Mouse (Mus musculus) right cerebral cortex, postnatal 36 days (tissue): ENCODE measurements around the gene Ppef1.
"Not testable (repeated sequence)": the region's sequence is repeated elsewhere in the genome, so short reads cannot be mapped to it uniquely, and the experiment has no call there.

ENCODE experiments used
- DNase-seq, 2 experiments: peaks; one replicate each; pipeline ENCODE4 v3.0.0; 2022; ENCODE audit warnings: low spot score in 2 of 2, mixed read lengths in 1 of 2

The Ppef1 gene

GRCm38 (mm10) chrX:160735650-160736049 lies at the start of gene Ppef1:
TSS of gene Ppef1 (minus strand) at chrX:160735765.
- no peak for DNase-seq

DNA sequence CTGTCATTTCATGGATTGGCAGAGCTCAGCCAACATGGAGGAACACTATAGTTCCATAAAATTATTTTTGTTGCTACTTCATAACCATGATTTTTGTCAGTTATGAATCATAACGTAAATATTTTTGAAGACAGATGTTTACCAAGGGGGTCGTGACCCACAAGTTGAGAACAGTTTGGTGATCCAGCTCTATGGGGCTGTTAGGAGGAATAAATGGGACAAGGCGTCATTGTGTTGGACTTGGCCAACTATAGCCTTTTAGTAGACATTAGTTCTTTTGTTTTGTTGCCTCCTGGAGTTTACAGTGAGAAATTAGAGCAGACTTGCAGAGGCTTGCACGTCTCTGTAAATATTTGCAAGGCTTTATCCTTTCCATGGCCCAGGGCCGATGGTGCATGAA lies 46.7 kb upstream of the Ppef1 start:
- no peak for DNase-seq

DNA sequence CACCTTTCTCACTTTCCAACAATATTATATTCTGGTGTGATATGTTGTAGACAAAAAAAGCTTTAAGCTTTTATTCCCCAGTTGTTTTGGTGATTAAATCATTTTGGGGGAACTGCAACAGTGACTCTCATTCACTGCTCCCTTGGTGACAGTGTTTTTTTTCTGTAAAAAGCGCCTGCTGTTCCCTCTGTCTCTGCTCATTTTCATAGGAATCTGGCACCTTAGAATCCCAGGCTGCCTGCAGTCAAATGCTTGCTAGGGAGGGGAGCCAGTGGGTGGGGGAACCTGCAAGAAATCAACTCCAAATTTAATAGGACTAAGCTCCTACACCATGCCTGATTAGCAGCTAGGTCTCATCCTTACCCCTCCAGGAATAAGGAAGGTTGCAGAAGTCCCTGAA lies 37.5 kb upstream of the Ppef1 start:
- peak; percentile 21 to 38 for DNase-seq

- DNase-seq: not testable (repeated sequence)
Observed at GRCm38 (mm10) chrX:160769622-160770021, 34.1 kb upstream of the Ppef1 start.

DNA sequence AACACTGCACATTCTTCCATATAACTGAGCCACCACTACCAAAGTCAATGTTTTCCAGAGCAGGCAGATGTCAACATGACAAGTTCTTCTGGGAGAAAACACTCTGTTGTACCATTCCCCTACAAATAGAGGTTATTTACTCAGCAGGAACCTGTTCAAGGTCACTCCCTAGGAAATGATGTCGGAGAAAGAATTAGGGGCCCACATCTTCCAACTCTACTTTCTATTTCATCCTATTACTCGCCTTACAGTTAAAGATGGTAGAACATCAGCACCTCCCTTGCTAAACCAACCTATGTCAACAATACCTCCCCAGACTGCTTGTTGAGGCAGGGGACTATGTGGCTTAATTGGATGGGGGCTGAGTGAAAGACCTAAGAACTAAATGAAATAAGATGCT lies 32.1 kb upstream of the Ppef1 start, which contains the start of gene Rs1:
Gene Rs1 (plus strand): TSS at position 301 of the 400 bp plus-strand sequence.
- DNase-seq: no peak

DNA sequence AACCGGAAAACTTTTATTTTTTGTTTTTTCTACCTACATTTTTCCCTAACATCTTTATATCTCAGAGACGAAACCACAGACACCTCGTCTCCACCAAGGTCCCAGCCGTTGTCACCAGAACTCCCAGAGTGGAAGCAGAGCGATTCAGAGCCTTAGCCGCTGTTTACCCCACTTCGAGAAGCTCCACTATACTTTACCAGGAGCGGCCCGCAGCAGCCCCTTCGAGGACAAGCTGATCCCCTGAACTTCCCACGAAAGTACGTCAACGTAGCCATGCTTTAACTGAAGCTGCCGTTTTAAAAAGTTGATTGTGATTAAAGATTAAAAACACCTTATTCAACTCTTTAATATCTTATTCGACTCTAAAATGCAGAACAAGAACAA lies 30.7 kb upstream of the Ppef1 start:
- peak in 1 of 2 experiments; percentile 25 for DNase-seq

DNA sequence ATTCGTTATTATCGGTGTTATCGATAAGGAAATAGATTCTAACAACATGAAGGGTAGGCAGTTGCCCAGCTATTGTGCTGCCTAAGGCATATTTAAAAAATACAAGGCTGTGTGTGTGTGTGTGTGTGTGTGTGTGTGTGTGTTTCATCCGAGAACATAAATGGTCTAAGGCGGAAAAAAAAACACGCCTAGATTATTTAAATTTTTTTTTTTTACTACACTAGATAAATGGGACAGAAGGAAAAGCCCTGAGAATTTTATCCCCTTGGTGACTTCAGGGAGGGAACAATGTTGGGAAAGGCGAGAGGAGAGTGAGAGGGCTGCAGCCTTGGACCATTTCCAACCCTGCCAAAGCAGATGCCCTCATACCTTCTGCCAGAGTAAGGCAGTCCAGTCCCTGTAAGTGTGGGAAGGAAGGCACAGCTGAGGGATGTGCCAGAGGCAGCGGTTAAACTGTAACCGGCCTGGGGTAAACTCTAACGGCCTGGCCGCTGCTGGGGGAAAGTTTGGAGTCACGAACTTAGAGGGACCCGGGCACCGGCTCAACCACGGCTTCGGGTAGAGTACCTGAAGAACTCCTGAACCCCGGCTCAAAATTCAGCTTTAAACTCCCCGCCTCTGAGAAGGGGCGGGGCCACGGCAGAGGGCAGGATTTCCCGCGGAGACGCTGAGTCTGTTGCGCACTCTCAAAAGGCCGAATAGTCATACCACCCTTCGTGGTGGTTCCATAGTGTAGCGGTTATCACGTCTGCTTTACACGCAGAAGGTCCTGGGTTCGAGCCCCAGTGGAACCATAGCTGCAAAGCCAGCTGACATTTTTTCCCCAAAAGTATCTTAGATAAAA lies 30.0 kb upstream of the Ppef1 start:
- peak; percentile 80 to 81 for DNase-seq

- DNase-seq: no peak
Observed at GRCm38 (mm10) chrX:160750808-160751207, 15.2 kb upstream of the Ppef1 start.

- no peak for DNase-seq
Observed at GRCm38 (mm10) chrX:160748653-160749052, 13.1 kb upstream of the Ppef1 start.

- DNase-seq: no peak
Observed at GRCm38 (mm10) chrX:160745399-160745798, 9.8 kb upstream of the Ppef1 start.

- no peak for DNase-seq
Observed at GRCm38 (mm10) chrX:160699171-160699570, 36.4 kb downstream of the Ppef1 start.

DNA sequence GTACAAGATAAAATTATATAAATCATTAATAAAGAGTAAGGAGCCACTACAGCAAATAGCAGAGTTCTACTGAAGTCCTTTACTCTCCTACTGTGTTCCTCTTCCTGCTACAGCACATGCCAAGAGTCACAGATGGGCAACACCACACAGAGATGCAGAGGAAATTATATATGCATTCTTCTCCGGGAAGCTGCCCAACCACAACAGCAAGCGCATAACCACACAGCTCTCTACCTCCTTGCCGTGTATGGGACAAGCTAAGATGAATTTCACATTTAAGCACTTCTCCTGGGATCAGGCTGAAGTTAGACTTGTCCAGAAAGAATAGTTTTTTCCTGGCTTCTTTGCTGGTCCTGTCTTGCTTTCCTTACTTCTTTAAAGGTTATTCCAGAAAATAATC lies 44.0 kb downstream of the Ppef1 start:
- DNase-seq: peak in 1 of 2 experiments; percentile 2

DNA sequence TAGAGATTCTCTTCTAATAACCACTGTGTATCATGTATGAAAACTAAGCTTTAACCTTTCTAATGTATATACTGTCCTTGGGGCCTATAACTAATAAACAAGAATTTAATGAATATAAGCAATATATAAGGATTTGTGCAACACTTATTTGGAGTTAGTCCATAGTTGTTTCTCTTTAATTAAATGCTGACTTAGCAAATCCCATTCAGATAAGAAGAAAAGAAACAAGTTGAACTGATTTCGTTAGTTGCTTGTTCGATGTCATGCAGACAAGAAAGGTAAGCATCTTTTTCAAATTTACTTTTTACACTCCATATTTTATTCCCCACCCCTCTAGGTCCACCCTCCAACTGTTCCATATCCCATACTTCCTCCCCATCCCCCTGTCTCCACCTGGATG lies 45.5 kb downstream of the Ppef1 start:
- no peak for DNase-seq

GRCm38 (mm10) chrX:160669992-160670391 lies 65.6 kb downstream of the Ppef1 start:
- DNase-seq: peak in 1 of 2 experiments; percentile 2

GRCm38 (mm10) chrX:160610882-160611644 lies 124.5 kb downstream of the Ppef1 start:
- DNase-seq: no peak

GRCm38 (mm10) chrX:160610482-160610881 lies 125.1 kb downstream of the Ppef1 start:
- no peak for DNase-seq

DNA sequence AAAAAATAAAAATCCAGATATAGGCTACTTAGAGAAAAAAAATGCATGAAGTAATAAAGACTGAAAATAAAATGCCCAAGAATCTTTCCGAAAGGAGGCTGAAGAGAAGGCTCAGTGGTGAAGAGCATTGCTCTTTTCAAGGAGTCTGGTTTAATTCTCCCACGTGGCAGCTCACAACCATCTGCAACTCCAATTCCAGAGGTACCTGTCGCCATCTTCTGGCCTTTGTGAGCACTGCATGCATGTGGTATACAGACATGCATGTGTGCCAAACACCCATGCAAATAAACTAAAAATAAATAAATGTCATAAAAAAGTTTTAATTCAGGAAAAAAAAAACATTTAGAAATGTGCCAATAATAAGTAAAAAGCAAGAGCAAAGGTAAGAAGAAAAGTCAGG lies 125.7 kb downstream of the Ppef1 start:
- no peak for DNase-seq

- DNase-seq: peak; percentile 35 to 60
Observed at GRCm38 (mm10) chrX:160603981-160604541, 131.5 kb downstream of the Ppef1 start.

DNA sequence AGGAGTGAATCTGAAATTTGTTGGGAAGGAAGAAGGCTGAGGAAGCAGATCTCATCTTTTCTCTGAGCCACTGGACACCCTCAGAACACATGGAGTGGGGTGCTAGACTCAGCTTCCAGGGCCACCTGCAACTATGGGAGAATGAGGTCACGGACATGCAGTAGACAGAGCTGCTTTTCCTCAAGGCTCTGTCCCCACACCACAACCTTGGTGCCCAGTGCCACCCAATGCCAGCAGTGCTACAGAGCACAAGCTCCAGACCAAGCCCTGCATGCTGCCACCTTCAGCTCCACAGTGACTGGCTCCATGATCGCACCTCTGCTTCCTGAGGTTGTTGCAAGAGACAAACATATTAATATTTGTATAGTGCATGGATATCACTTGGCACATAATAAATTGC lies 132.2 kb downstream of the Ppef1 start:
- no peak for DNase-seq

DNA sequence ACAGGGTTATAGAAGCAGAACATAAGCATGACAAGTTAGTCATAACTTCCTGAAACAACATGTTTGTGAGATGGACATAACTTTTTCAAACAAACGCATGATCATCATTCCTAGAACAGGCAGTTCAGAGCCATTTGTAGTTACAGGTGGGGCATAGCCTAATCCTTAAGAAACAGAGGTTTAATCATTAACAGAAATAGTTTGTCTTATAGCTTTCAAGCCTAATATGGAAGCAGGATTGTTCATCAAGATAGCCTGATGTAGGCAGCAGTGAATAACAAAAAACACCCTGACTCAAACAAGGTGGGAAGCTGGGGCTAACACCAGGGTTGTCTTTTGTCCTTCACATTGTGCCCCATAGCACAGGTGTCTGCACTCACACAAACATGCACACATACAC lies 132.8 kb downstream of the Ppef1 start:
- DNase-seq: no peak

DNA sequence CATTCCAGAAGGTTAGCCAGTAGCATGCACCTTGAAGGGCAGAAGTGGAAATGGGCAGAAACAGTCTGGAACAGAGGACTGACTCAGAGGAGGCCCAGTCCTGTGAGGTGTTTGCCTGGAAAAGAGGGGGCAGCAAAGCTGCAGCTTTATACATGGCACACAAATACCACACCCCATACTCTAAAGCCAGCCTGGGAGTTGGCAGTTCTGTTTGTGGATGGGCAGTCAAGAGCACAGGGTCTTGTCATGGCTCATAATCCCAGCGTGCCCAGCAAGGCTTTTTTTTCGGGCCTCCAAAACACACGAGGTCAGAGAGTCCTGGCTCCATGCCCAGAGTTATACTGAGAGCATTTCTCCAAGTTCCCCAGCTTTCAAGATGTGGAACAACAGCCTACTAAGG lies 134.5 kb downstream of the Ppef1 start:
- no peak for DNase-seq
